Mouse (Mus musculus) ES-E14 (cell line): Measurements from ENCODE around the gene Gpatch3. TPM values are rescaled to one million over a fixed set of nuclear protein-coding genes. Genes with fewer than 3 reads are reported as not detected.
A peak's percentile ranks its signal among the peaks of the same experiment; 100 is the strongest.

Source experiments
- DNase-seq: peaks from one replicate; pipeline ENCODE4 v3.0.0-alpha.2; 2013; ENCODE audit warnings: low read depth, low spot score
- H3K27ac ChIP-seq: 2 replicates; pipeline ENCODE4 v1.5.1; 2012; ENCODE audit warnings: low read depth, mild to moderate bottlenecking, low read length, moderate library complexity, mixed read lengths; ENCODE audit not compliant: poor library complexity, insufficient read depth, severe bottlenecking
- H3K36me3 ChIP-seq: 2 replicates; pipeline ENCODE4 v1.6.1; 2012; ENCODE audit warnings: mild to moderate bottlenecking, low read length, moderate library complexity, mixed read lengths; ENCODE audit not compliant: control insufficient read depth, poor library complexity, insufficient read depth, severe bottlenecking
- H3K4me1 ChIP-seq, 2 experiments: fragments of 150-350 bp in 1 of 2; sonication (generic) in 1 of 2; 2 replicates each; pipeline ENCODE4 v1.6.1; 2012; ENCODE audit warnings: low read length in 2 of 2, mild to moderate bottlenecking in 1 of 2, mixed read lengths in 1 of 2; ENCODE audit not compliant: control insufficient read depth in 2 of 2, insufficient read depth in 2 of 2, poor library complexity in 1 of 2
- H3K4me3 ChIP-seq, 2 experiments: fragments of 150-350 bp in 1 of 2; sonication (generic) in 1 of 2; 2 replicates each; pipeline ENCODE4 v1.5.1; 2012; ENCODE audit warnings: low read length in 2 of 2, low read depth in 1 of 2, mild to moderate bottlenecking in 1 of 2, mixed read lengths in 1 of 2; ENCODE audit not compliant: insufficient read depth in 1 of 2, poor library complexity in 1 of 2, severe bottlenecking in 1 of 2
- H3K9ac ChIP-seq: 2 replicates; pipeline ENCODE4 v1.6.1; 2012; ENCODE audit warnings: low read depth, mild to moderate bottlenecking, low read length, mixed read lengths; ENCODE audit not compliant: poor library complexity, insufficient read depth, severe bottlenecking
- H3K9me3 ChIP-seq: fragments of 150-350 bp; sonication (generic); 2 replicates; pipeline ENCODE4 v1.6.1; 2012; ENCODE audit warnings: low read depth, mild to moderate bottlenecking, low read length; ENCODE audit not compliant: control insufficient read depth, insufficient read depth
- CHD2 ChIP-seq: IDR thresholded peaks from 2 replicates; pipeline ENCODE4 v1.6.1; 2014; ENCODE audit warnings: mild to moderate bottlenecking, low read depth, low read length, inconsistent platforms
- HCFC1 ChIP-seq: IDR thresholded peaks from 2 replicates; pipeline ENCODE4 v1.6.1; 2012; ENCODE audit warnings: low read length, inconsistent platforms, borderline replicate concordance; ENCODE audit not compliant: insufficient read depth
- MAFK ChIP-seq: IDR thresholded peaks from 2 replicates; pipeline ENCODE4 v1.6.1; 2014; ENCODE audit warnings: mild to moderate bottlenecking, low read depth, low read length, inconsistent platforms; ENCODE audit not compliant: insufficient read depth
- ZC3H11A ChIP-seq: IDR thresholded peaks from 2 replicates; pipeline ENCODE4 v1.6.1; 2012; ENCODE audit warnings: low read depth, mild to moderate bottlenecking, inconsistent platforms, low read length, borderline replicate concordance
- ZNF384 ChIP-seq: IDR thresholded peaks from 2 replicates; pipeline ENCODE4 v1.6.1; 2012; ENCODE audit warnings: low read depth, low read length, inconsistent platforms
- in situ Hi-C, 2 experiments: fragments of 600-800 bp; cut with MboI; formaldehyde crosslinking; loops; one replicate each; pipeline ENCODE4 v1.15.1; 2025; ENCODE audit warnings: low sequenced_read_pairs in 2 of 2, inconsistent platforms in 1 of 2; ENCODE audit not compliant: unreplicated experiment in 2 of 2
- total RNA-seq: library from RNA; depleted of rRNA; stranded (reverse); fragments of 300-350 nt; gene quantifications from 2 replicates; pipeline ENCODE4 v1.2.3, GENCODE M21; 2012

Gene Gpatch3
- total RNA-seq, 1 experiment: 19.9 TPM

DNA sequence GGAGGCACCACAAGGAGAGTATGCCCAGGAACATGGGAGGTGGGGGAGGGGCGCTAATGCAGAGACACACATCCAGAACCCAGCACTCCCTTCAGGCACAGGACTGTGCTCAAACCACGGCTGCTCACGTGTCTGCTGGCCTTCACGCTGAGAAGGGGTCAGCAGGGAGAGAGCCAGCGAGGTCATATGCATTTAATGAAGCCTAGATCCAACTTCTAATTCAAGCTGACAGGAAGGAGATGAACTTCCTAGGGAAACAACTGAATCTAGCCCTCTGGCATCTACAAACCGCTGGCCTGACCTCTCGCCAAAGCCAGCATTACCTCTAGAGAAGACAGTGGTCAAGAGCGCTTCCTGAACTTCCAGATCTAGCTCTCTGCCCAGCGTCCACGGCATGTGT lies 40.9 kb downstream of the Gpatch3 start:
- in situ Hi-C loops: no loop called here
- Histone ChIP-seq H3K4me1 (peaks cover 0 to 20% of the 10 kb centered on the region in 2 experiments; a peak in 2 of 4 replicates), H3K27ac (no peak overlapping the region)

DNA sequence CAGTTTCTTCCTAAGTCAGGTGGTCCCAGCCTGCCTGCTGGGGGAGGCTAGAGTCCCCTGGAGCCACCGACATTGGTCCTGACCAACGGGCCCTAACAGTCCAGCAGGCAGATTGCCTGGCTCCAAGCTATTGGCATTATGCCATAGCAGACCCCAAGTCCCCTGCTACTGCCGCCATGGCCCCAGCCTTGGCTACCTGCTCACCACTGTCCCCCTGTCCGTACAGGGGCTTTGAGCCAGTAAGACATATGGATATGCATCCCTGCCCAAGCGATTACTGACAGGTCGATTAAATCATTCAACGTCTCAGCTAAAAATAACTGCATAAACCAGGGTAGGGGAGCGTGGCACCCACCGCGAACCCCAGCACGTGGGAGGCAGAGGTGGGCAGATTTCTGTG lies 43.4 kb downstream of the Gpatch3 start:
- Histone ChIP-seq H3K4me1 (peaks cover 5 to 32% of the 10 kb centered on the region in 2 experiments; a peak in 3 of 4 replicates), H3K9me3 (no peaks in the 10 kb centered on the region), H3K27ac (no peak overlapping the region), H3K4me3 (no peak overlapping the region), H3K9ac (no peak overlapping the region), H3K36me3 (peaks cover 19% of the 10 kb centered on the region; the same call in 1 of the 2 replicates)
- DNase-seq: no peak
- in situ Hi-C loops: no loop called here
- TF ChIP-seq HCFC1 (no peak), CHD2 (no peak), ZNF384 (no peak), MAFK (no peak), ZC3H11A (no peak)

More for the DNA sequence above, 40.9 kb downstream of the Gpatch3 start:
- H3K9ac ChIP-seq: no peak overlapping the region
- H3K9me3 ChIP-seq: no peaks in the 10 kb centered on the region
- H3K4me3 ChIP-seq: no peak overlapping the region
- no peak for TF ChIP-seq HCFC1
- peaks cover 27% of the 10 kb centered on the region; the same call in 1 of the 2 replicates for H3K36me3 ChIP-seq
- DNase-seq: no peak

DNA sequence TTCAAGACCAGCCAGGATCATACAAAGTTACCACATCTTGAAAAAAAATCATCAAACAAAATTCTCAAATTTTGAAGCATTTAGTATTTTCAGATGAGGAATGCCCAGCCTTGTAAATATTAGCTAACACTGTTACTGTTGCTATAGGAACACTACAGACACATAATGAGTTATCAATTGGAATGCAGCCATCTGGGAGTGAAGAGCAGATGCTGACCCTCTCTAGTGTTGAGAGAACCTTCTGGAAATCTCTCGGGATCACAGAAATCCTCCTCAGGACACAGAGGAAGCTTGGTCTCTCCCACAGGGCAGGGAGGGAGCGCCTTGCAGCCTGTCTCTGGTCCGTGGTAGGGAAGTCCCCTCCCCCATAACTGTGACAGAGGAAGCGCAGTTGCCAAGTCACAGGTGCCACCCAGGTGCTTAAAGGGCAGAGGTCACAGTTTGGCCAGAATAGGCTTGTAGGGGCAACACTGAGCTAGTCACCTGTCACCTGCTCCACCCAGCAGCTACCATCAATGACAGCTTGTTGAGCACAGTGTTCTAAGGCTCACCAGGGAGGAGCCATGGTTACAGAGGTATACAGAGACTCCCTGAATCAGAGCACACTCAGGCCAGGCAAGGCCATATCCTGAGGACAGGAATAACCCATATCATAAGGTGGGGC lies 45.1 kb downstream of the Gpatch3 start:
- Histone ChIP-seq H3K4me3 (no peak overlapping the region), H3K4me1 (peaks cover 5 to 28% of the 10 kb centered on the region in 2 experiments; a peak in 2 of 4 replicates), H3K27ac (no peak overlapping the region), H3K9me3 (no peaks in the 10 kb centered on the region), H3K9ac (no peak overlapping the region), H3K36me3 (peaks cover 9% of the 10 kb centered on the region; the same call in 1 of the 2 replicates)
- DNase-seq: no peak
- TF ChIP-seq HCFC1 (no peak), ZC3H11A (no peak), CHD2 (no peak), MAFK (no peak), ZNF384 (no peak)
- in situ Hi-C loops: no loop called here

DNA sequence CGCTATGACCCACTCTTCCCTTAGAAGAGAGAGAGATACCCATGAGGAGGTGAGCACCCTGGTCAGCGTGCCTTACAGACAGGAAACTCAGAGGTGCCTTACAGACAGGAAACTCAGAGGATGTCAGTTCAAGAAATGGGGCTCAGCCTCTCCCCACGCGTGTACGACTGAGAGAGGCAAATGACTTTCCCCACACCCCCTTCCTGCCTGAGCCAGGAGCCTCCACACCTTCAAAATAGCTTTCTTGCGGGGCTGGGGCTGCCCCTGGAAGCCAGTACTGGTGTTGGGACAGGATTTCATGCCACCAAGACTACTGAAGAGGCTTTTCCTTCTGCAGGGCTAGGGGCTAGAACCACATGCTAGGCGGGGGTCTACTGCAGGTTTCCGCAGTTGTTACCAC lies 46.1 kb downstream of the Gpatch3 start:
- peak overlapping the region; percentile 16; the same call in 1 of the 2 replicates for H3K27ac ChIP-seq
- in situ Hi-C loops: no loop called here
- H3K36me3 ChIP-seq: peaks cover 4% of the 10 kb centered on the region; the same call in 1 of the 2 replicates
- H3K4me3 ChIP-seq: no peak overlapping the region
- no peak for TF ChIP-seq ZNF384
- H3K9ac ChIP-seq: peak overlapping the region; percentile 15; the same call in 1 of the 2 replicates
- DNase-seq: no peak
- H3K9me3 ChIP-seq: no peaks in the 10 kb centered on the region
- H3K4me1 ChIP-seq: peaks cover 7 to 31% of the 10 kb centered on the region in 2 experiments; a peak in 3 of 4 replicates

DNA sequence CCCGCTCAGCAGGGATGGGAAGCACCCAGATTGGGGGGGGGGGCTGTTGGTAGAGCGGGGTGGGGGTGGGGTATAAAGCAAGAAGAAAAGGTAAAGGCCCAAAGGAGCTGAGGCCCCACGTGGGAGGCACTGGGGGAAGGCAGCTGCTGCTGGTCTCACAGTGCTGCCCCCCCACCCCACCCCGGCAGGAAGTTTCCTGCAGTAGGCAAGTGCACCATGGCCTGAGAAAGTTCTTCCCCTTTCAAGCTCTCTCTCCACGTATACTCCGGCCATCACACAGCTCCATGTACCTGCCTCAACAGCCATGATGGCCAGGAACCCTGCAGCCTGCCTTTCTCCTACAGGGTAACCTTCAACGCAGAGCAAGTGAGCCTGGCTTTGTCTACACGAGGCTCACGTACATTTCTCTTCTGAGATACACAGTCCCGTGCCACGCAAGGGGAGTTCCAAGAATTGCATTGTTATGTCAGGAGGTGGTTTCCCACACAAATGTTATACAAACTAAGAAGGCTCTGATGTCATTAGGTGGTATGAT lies 47.7 kb downstream of the Gpatch3 start:
- TF ChIP-seq ZNF384: no peak
- TF ChIP-seq HCFC1: no peak
- TF ChIP-seq ZC3H11A: no peak
- no peak for TF ChIP-seq CHD2
- no peak for TF ChIP-seq MAFK
- Histone ChIP-seq H3K4me3 (no peak overlapping the region), H3K36me3 (peaks cover 6% of the 10 kb centered on the region; the same call in 1 of the 2 replicates), H3K9ac (0 out of 2 replicates have a peak overlapping the region, but pooled peaks have one; percentile 27), H3K4me1 (peaks cover 7 to 33% of the 10 kb centered on the region in 2 experiments; a peak in 3 of 4 replicates), H3K9me3 (no peaks in the 10 kb centered on the region), H3K27ac (peak overlapping the region; percentile 73)
- no peak for DNase-seq
- in situ Hi-C loops: no loop called here
